Mouse (Mus musculus): Measurements from ENCODE around the gene Ap1s1.

- no peak for TF ChIP-seq POLR2A (IDR thresholded peaks at IDR 0.05; ENCODE audit: control insufficient read depth in 1 of 2, insufficient read depth in 1 of 2, low read depth in 1 of 2, low read length in 2 of 2, poor library complexity in 1 of 2)
- TF ChIP-seq CTCF (IDR thresholded peaks at IDR 0.05 in 2 of 3, conservative IDR thresholded peaks at IDR 0.05 in 1 of 3; ENCODE audit: control insufficient read depth in 1 of 3, insufficient read depth in 1 of 3, low read depth in 2 of 3, low read length in 3 of 3, poor library complexity in 1 of 3, severe bottlenecking in 1 of 3): no peak
- TF ChIP-seq CHD1 (IDR thresholded peaks at IDR 0.05; ENCODE audit: low read depth, low read length): no peak
- no peak for TF ChIP-seq USF2 (IDR thresholded peaks at IDR 0.05; ENCODE audit: borderline replicate concordance in 1 of 2, insufficient read depth in 1 of 2, low read depth in 1 of 2, low read length in 2 of 2)
- TF ChIP-seq USF1 (IDR thresholded peaks at IDR 0.05; ENCODE audit: low read depth, low read length): no peak
Observed at GRCm38 (mm10) chr5:137054299-137054698, 8.4 kb upstream of the Ap1s1 start.
